Mouse (Mus musculus): ENCODE measurements at regions not wholly inside any gene's neighbourhood (a gene's known extent, or its start where the extent isn't known, plus 50 kb on each side); places are given as distances from the start of the nearest gene placed in this dataset.

DNA sequence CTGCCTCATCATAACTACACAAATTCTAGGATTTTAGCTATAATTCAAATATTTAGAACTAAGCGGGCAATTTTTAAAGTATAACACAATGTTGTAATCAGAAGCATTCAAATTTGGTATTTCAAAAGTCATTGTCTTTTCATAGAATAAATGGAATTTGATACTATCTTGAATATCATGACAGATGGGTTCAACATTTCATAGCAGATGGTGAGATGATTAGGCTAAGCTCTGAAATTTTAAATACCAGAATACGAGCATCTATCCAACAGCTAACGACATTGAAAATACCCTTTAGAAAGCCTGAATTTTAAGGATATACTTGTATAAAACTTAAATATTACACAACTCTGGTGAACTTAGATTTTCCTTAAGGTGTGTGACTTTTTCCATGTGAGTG is 390.1 kb downstream of the Rab38 start:
- Histone ChIP-seq H3K4me2 (ENCODE audit: low read depth) (no peak overlapping the region), H3K27me3 (ENCODE audit: insufficient read depth, low read length) (no peaks in the 10 kb centered on the region), H3K4me3 (ENCODE audit: low read depth, low read length) (no peak overlapping the region), H3K4me1 (ENCODE audit: insufficient read depth) (no peaks in the 10 kb centered on the region), H3K9ac (no peak overlapping the region), H3K27ac (ENCODE audit: low read depth, low read length) (no peak overlapping the region), H3K9me3 (ENCODE audit: low read length) (no peaks in the 10 kb centered on the region), H3K36me3 (ENCODE audit: insufficient read depth) (no peaks in the 10 kb centered on the region)
- ATAC-seq (peak; percentile 29; the same call in 1 of the 2 replicates), DNase-seq (peak; percentile 29)
- no peak for TF ChIP-seq CTCF (IDR thresholded peaks at IDR 0.05; ENCODE audit: low read depth)
- WGBS: 67% methylated on average over 3 of the region's 3 CpGs

DNA sequence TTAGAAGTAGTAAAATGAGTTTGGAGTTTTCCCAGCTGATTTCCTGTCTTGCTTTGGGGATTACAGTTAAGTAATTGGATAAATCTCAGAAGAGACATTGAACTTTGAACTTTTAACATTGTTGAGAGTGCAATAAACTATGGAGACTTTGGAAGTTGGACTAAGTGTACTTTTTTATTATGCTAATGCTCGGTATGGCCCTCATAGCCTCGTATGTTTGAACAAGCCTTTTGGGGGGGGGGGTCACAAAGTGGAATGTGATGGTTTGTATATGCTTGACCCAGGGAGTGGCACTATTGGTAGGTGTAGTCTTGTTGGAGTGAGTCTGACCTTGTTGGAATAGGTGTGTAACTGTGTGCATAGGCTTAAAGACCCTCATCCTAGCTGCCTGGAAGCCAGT is 396.4 kb downstream of the Rab38 start:
- H3K9me3 ChIP-seq (ENCODE audit: low read length): no peaks in the 10 kb centered on the region
- TF ChIP-seq CTCF (IDR thresholded peaks at IDR 0.05; ENCODE audit: low read depth): no peak
- H3K4me1 ChIP-seq (ENCODE audit: insufficient read depth): no peaks in the 10 kb centered on the region
- DNase-seq (no peak), ATAC-seq (no peak)
- H3K4me3 ChIP-seq (ENCODE audit: low read depth, low read length): no peak overlapping the region
- no peaks in the 10 kb centered on the region for H3K36me3 ChIP-seq (ENCODE audit: insufficient read depth)
- H3K9ac ChIP-seq: no peak overlapping the region
- 84% methylated on average over 2 of the region's 2 CpGs for WGBS
- no peak overlapping the region for H3K4me2 ChIP-seq (ENCODE audit: low read depth)
- no peak overlapping the region for H3K27ac ChIP-seq (ENCODE audit: low read depth, low read length)
- no peaks in the 10 kb centered on the region for H3K27me3 ChIP-seq (ENCODE audit: insufficient read depth, low read length)

DNA sequence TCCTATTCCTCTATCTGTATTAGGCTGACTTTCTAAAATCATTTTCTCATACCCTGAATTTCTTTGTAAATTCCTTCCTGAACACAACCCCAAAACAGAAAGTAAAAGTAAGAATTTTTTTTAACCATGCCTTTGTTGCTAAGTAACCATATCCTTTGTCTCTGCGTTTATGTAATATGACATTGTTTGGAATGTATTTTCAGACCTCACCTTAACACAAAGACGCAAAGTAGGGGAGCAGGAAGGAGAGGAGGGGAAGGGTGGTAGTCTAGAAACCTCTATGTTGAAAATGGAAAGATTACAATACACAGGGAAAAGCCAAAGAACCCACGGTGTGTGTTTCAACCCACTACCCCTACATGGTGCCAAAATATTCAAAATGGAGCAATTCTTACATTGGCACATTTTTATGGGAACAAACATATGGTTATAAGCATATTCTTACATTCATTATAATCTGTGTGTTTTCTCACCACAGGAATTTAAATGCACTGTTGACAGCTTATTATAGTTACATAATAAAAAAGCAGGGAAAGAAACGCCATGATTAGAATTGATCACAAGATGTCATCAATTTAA is 418.0 kb downstream of the Rab38 start:
- DNase-seq (peak; percentile 39), ATAC-seq (peak; percentile 73; the same call in 1 of the 2 replicates)
- H3K4me3 ChIP-seq (ENCODE audit: low read depth, low read length): no peak overlapping the region
- TF ChIP-seq CTCF (IDR thresholded peaks at IDR 0.05; ENCODE audit: low read depth): no peak
- no peak overlapping the region for H3K27ac ChIP-seq (ENCODE audit: low read depth, low read length)
- WGBS: 44% methylated on average over 4 of the region's 4 CpGs
- no peak overlapping the region for H3K9ac ChIP-seq
- H3K9me3 ChIP-seq (ENCODE audit: low read length): no peaks in the 10 kb centered on the region
- H3K27me3 ChIP-seq (ENCODE audit: insufficient read depth, low read length): no peaks in the 10 kb centered on the region
- H3K4me1 ChIP-seq (ENCODE audit: insufficient read depth): no peaks in the 10 kb centered on the region
- H3K36me3 ChIP-seq (ENCODE audit: insufficient read depth): no peaks in the 10 kb centered on the region
- H3K4me2 ChIP-seq (ENCODE audit: low read depth): no peak overlapping the region

All from forebrain, postnatal 0 days (tissue).